Mouse (Mus musculus) midbrain, embryonic 13.5 days (tissue): ENCODE measurements around the gene Ccp110. TPM values are rescaled to one million over a fixed set of nuclear protein-coding genes. Genes with fewer than 3 reads are reported as not detected.

Experiments used
- ATAC-seq: fragments of 200-750 bp; cut with Nextera tagmentation; 2 replicates; pipeline ENCODE4 v1.8.0; 2017; ENCODE audit warnings: mild to moderate bottlenecking, moderate TSS enrichment, moderate library complexity
- H3K27ac ChIP-seq: fragments of 300-500 bp; sonication (generic); 2 replicates; pipeline ENCODE4 v1.5.1; 2015; ENCODE audit warnings: inconsistent platforms, mild to moderate bottlenecking, moderate library complexity
- H3K27me3 ChIP-seq: fragments of 300-500 bp; sonication (generic); 2 replicates; pipeline ENCODE4 v1.6.1; 2015; ENCODE audit warnings: mild to moderate bottlenecking, inconsistent platforms
- H3K36me3 ChIP-seq: fragments of 300-500 bp; sonication (generic); 2 replicates; pipeline ENCODE4 v1.6.1; 2015; ENCODE audit warnings: mild to moderate bottlenecking, inconsistent platforms
- H3K4me1 ChIP-seq: fragments of 300-500 bp; sonication (generic); replicated peaks from 2 replicates; pipeline ENCODE4 v1.6.1; 2015; ENCODE audit warnings: inconsistent platforms
- H3K4me2 ChIP-seq: fragments of 300-500 bp; sonication (generic); replicated peaks from 2 replicates; pipeline ENCODE4 v1.6.1; 2015; ENCODE audit warnings: moderate library complexity, mild to moderate bottlenecking, inconsistent platforms
- H3K4me3 ChIP-seq: fragments of 300-500 bp; sonication (generic); replicated peaks from 2 replicates; pipeline ENCODE4 v1.5.1; 2015; ENCODE audit warnings: mild to moderate bottlenecking, inconsistent platforms
- H3K9ac ChIP-seq: fragments of 300-500 bp; sonication (generic); replicated peaks from 2 replicates; pipeline ENCODE4 v1.6.1; 2015; ENCODE audit warnings: mild to moderate bottlenecking, inconsistent platforms
- H3K9me3 ChIP-seq: fragments of 300-500 bp; sonication (generic); 2 replicates; pipeline ENCODE4 v1.6.1; 2016; ENCODE audit warnings: mild to moderate bottlenecking, inconsistent platforms
- WGBS: fragments of 180-500 bp; shearing (Covaris S2); methylation state at CpG from one replicate; pipeline ENCODE4 v1.1.7; 2015; 5-methylcytosine and 5-hydroxymethylcytosine counted together
- polyA plus RNA-seq: library from polyadenylated mRNA; unstranded; fragments of >200 nt; fragmentation: Nextera tagmentation; extraction: Ambion mirVana; gene quantifications from 2 replicates; pipeline ENCODE4 v1.2.1, GENCODE M21; 2015

The Ccp110 gene
- polyA plus RNA-seq, 1 experiment from 2014 or later, result 37.4 TPM

DNA sequence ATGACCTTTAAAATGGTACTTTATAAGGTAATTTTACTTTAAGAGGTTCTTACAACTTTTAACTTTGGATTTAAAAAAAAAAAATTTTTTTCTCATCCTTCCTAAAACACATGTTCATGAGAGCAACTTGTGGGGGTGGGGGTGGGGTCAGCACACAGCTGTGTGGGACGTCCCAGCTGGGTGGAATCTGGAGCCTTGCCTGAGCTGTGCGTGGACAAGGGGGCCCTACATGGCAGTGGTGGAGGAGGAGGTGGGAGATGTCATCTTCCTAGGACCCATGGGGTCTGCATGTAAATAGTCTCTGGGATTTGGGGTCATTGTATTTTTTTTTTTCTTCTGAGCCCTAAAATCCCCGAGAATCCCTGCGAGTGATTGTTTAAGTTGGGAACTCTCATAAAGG is 46.0 kb downstream of the Ccp110 start:
- Histone ChIP-seq H3K4me1 (no peaks in the 10 kb centered on the region), H3K9me3 (no peaks in the 10 kb centered on the region), H3K27ac (no peak overlapping the region), H3K27me3 (no peaks in the 10 kb centered on the region), H3K4me2 (no peak overlapping the region), H3K36me3 (peaks cover 81% of the 10 kb centered on the region), H3K4me3 (no peak overlapping the region), H3K9ac (no peak overlapping the region)
- 59% methylated on average over 4 of the region's 4 CpGs for WGBS
- ATAC-seq, result no peak

DNA sequence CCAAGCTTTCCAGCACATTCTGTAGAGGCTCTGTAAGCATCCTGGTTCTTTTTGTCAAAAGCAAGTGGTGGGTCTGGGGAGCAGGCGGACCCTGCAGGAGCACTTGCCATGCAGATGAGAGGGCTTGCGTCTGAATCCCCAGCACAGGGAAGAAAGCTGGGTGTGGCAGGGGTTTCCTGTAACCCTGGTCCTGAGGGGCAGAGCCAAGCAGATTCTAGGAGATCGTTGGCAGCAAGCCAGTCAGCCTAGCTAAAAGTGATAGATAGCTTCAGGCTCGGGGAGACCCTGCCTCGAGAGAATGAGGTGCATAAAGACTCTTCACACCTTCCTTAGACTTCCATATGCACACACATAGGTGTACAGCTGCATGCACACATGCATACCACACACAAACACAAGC is 47.0 kb downstream of the Ccp110 start:
- Histone ChIP-seq H3K4me2 (no peak overlapping the region), H3K36me3 (peaks cover 84% of the 10 kb centered on the region), H3K4me1 (no peaks in the 10 kb centered on the region), H3K9me3 (no peaks in the 10 kb centered on the region), H3K4me3 (no peak overlapping the region), H3K9ac (no peak overlapping the region), H3K27ac (no peak overlapping the region; the same call in 1 of the 2 replicates), H3K27me3 (no peaks in the 10 kb centered on the region)
- 80% methylated on average over 5 of the region's 5 CpGs for WGBS
- no peak for ATAC-seq

DNA sequence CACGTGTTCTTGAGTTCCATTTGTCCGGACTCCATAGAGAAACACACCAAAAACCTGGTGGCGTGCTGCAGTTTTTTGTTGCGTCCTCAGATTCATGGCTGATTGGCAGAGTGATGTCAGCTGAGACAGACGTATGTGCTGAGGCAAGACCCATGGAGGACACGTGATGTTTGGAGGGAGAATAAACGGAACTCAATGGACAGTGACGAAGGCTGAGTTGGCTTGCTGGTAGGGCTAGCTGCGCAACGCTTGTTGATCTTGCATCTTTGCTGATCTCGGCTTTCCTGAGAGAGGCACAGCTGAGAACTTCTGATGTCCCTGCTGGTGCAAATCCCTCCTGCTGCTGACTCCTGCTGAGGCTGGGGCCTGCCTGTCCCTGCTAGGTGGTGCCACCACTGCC is 51.6 kb downstream of the Ccp110 start:
- Histone ChIP-seq H3K4me2 (no peak overlapping the region), H3K4me3 (no peak overlapping the region), H3K4me1 (peaks cover 6% of the 10 kb centered on the region; the same call in 1 of the 2 replicates), H3K27me3 (no peaks in the 10 kb centered on the region), H3K9me3 (no peaks in the 10 kb centered on the region), H3K27ac (no peak overlapping the region), H3K36me3 (peaks cover 75% of the 10 kb centered on the region), H3K9ac (no peak overlapping the region)
- 92% methylated on average over 11 of the region's 11 CpGs for WGBS
- no peak for ATAC-seq

DNA sequence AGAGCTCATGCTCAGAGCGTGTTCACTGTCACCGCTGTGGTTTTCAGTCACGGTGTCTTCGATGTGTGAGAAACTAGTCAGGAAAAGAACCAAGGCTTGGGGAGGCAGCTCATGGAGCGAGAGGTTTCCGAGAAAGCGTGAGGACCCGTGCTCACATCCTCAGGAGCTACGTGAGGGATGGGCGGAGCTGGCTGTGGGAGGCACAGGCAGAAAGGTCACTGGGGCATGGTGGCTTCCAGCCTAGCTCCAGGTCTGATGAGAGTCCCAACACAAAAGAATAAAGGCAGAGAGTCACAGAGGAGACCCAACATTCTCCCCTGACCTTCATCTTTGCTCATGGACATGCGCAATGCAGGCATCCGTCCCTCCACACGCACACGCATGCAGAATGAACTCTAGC is 52.4 kb downstream of the Ccp110 start:
- Histone ChIP-seq H3K36me3 (peaks cover 70% of the 10 kb centered on the region), H3K9ac (no peak overlapping the region), H3K27me3 (no peaks in the 10 kb centered on the region), H3K4me1 (peaks cover 6% of the 10 kb centered on the region; the same call in 1 of the 2 replicates), H3K27ac (no peak overlapping the region), H3K4me2 (no peak overlapping the region), H3K9me3 (no peaks in the 10 kb centered on the region), H3K4me3 (no peak overlapping the region)
- no peak for ATAC-seq
- WGBS, result 87% methylated on average over 14 of the region's 14 CpGs

DNA sequence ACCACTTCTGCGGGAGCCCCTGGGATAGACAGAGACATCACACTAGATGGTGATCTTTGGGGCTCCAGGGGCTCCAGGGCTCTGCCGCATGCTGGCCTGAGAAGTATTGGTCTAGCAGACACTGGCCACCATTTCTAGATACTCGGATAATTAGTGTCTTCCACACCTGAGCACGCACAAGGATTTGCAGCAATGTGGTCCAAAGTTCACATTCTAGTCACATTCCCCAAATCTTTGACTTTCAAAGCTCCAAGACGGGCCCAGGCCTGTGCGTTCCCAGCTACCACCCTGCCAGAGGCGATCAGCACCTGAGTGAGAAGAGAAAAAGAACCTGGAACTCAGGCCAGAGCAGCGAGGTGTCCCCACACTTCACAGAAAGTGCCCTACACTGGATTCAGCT is 53.3 kb downstream of the Ccp110 start:
- Histone ChIP-seq H3K4me2 (no peak overlapping the region), H3K9ac (no peak overlapping the region), H3K36me3 (peaks cover 68% of the 10 kb centered on the region), H3K4me1 (peaks cover 6% of the 10 kb centered on the region; the same call in 1 of the 2 replicates), H3K27me3 (no peaks in the 10 kb centered on the region), H3K4me3 (no peak overlapping the region), H3K9me3 (no peaks in the 10 kb centered on the region), H3K27ac (no peak overlapping the region)
- WGBS, result 77% methylated on average over 8 of the region's 8 CpGs
- ATAC-seq, result peak; percentile 34; the same call in 1 of the 2 replicates

DNA sequence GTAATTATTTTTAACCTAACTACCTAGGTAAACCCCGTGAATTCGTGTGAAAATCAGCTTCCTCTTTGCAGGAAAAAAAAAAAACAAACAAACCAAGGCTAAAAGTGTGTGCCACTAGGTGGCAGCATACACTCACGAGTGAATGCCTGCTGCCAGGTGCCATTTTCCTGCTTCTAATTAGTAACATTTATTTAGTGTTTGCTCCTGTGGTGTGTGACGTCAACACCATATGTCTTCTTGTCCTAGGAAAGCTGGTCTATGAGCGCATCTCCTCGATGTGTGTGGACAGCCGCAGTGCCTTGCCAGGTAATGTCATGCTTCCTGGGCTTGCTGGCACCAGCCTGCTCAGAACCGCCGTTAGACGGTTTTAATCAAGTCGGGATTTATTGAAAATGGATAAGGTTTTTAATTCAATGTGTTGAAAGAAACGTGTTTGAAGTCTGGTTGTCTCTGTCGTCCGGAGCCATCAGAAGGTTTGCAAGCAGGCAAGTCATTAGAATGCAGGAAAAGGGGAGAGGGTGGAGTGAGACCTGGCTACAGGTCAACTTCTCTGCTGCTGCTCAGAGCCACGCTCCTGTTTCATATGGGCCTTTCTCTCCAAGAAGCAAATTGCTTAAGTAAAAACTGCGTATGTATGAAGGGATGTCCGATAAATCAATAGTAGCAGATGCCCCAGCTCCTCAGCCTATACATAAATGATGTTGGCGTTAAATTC is 53.9 kb downstream of the Ccp110 start:
- Histone ChIP-seq H3K27me3 (no peaks in the 10 kb centered on the region), H3K36me3 (peaks cover 67% of the 10 kb centered on the region), H3K9me3 (no peaks in the 10 kb centered on the region), H3K4me3 (no peak overlapping the region), H3K4me2 (no peak overlapping the region), H3K9ac (0 out of 2 replicates have a peak overlapping the region, but pooled peaks have one; percentile 2), H3K27ac (no peak overlapping the region), H3K4me1 (peaks cover 6% of the 10 kb centered on the region; the same call in 1 of the 2 replicates)
- ATAC-seq, result peak; percentile 70
- WGBS, result 59% methylated on average over 18 of the region's 18 CpGs

DNA sequence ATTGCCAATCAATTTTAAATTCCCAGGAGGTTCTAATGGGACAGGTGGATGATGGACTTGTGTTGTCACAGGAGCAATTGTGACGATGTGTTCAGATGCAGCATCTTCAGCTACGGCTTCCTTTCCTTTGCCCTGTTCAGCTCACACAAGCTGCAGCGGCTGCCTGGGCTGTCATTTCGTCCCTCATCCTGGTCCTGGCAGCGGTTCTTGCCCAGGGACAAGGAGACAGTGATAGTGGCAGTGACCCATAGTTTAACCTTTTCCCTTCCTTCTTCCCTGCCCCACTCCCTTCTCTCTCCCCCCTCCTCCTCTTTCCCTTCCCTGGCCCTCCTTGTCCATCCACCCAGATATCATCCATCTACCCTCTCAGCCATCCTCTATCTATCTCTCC is 54.5 kb downstream of the Ccp110 start:
- Histone ChIP-seq H3K27ac (no peak overlapping the region), H3K9me3 (no peaks in the 10 kb centered on the region), H3K27me3 (no peaks in the 10 kb centered on the region), H3K4me3 (no peak overlapping the region), H3K4me2 (no peak overlapping the region), H3K9ac (no peak overlapping the region), H3K36me3 (peaks cover 62% of the 10 kb centered on the region), H3K4me1 (peaks cover 6% of the 10 kb centered on the region; the same call in 1 of the 2 replicates)
- WGBS, result 87% methylated on average over 5 of the region's 5 CpGs
- 0 out of 2 replicates have a peak, but pooled peaks have one; percentile 4 for ATAC-seq

DNA sequence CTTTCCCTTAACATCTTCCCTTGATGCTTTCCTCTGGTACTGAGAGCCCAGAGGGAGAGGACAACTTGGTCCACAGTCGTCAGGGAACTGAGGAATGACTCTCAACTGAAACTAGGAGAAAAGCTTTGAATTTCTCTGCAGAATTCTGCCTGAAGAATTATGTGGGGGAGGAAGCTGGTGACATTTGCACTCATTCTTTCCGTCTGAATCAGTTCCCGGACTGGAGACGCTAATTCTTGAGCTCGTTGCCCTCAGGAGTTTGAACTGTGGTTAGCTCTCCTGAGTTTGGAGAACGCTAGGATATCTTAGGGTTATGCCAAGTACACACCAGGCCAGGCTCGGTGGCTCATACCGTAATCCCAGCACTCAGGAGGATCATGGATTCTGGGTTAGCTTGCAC is 56.9 kb downstream of the Ccp110 start:
- H3K4me1 ChIP-seq, result peaks cover 6% of the 10 kb centered on the region; the same call in 1 of the 2 replicates
- ATAC-seq, result no peak
- H3K4me2 ChIP-seq, result no peak overlapping the region
- no peaks in the 10 kb centered on the region for H3K27me3 ChIP-seq
- no peak overlapping the region for H3K27ac ChIP-seq
- no peak overlapping the region for H3K4me3 ChIP-seq
- peaks cover 56% of the 10 kb centered on the region for H3K36me3 ChIP-seq
- H3K9me3 ChIP-seq, result no peaks in the 10 kb centered on the region
- 92% methylated on average over 8 of the region's 8 CpGs for WGBS
- H3K9ac ChIP-seq, result no peak overlapping the region

DNA sequence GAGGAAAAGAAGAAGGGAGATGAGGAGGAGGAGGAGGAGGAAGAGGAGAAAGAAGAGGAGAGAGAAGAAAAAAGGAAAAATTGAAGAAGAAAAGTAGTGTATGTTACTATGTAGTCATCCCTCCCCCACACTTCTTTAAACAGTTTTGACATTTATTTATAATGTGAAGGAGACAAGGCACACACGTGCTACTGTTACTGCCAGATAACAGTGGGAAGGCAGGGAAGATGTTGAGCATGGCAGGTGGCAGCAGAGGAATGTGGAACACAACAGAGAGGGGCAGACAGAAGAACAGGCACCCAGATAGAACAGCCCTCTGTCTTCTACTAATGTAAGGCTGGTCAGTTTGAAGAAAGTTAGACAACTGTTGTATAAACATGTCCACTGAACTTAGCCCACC is 57.3 kb downstream of the Ccp110 start:
- 54% methylated on average over 1 of the region's 1 CpGs for WGBS
- H3K4me2 ChIP-seq, result no peak overlapping the region
- no peak overlapping the region for H3K4me3 ChIP-seq
- no peaks in the 10 kb centered on the region for H3K27me3 ChIP-seq
- ATAC-seq, result no peak
- H3K27ac ChIP-seq, result no peak overlapping the region
- no peak overlapping the region for H3K9ac ChIP-seq
- H3K4me1 ChIP-seq, result peaks cover 6% of the 10 kb centered on the region; the same call in 1 of the 2 replicates
- H3K9me3 ChIP-seq, result no peaks in the 10 kb centered on the region
- peaks cover 55% of the 10 kb centered on the region for H3K36me3 ChIP-seq

DNA sequence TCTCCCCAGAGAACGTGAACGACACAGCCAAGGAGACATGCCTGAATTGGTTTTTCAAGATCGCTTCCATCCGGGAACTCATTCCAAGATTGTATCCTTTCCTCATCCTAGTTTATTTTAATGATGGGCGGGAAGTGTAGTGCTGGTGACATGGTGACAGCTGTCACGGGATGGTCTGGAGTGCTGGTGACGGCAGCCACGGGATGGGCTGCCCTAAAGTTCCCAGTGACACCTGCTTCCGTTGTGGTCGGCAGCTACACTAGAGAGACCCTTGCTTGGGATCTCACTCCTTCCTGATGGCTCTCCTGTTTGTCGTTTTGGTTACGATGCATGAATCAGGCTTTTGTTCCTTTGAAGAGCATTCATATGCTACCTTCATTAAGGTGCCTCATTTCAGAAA is 60.7 kb downstream of the Ccp110 start:
- no peaks in the 10 kb centered on the region for H3K9me3 ChIP-seq
- WGBS, result 87% methylated on average over 12 of the region's 12 CpGs
- peaks cover 63% of the 10 kb centered on the region for H3K36me3 ChIP-seq
- H3K4me1 ChIP-seq, result peaks cover 6% of the 10 kb centered on the region; the same call in 1 of the 2 replicates
- no peak overlapping the region for H3K4me3 ChIP-seq
- H3K27ac ChIP-seq, result no peak overlapping the region
- ATAC-seq, result no peak
- H3K27me3 ChIP-seq, result no peaks in the 10 kb centered on the region
- no peak overlapping the region for H3K9ac ChIP-seq
- H3K4me2 ChIP-seq, result no peak overlapping the region

DNA sequence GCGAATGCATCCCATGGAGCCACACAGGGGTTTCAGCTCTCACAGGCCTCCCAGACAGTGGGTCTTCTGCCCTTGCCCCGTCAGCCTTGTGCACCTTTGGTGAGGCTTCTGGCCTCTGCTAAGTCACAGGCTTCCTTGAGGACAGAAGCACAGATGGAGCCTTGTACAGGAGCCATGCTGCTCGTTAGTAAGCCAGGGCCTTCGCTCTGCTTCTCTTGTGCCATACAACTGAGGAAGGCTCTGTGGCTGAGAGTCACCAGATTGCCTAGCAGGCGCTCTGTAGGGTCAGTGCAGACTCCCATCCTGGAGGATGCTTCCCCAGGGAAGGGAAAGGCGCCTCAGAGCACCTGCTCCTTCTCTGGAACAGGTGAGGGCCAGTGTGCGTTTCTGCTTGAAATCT is 63.6 kb downstream of the Ccp110 start:
- Histone ChIP-seq H3K27me3 (no peaks in the 10 kb centered on the region), H3K9ac (0 out of 2 replicates have a peak overlapping the region, but pooled peaks have one; percentile 7), H3K4me1 (peaks cover 11% of the 10 kb centered on the region; the same call in 1 of the 2 replicates), H3K4me3 (no peak overlapping the region), H3K27ac (no peak overlapping the region), H3K36me3 (peaks cover 75% of the 10 kb centered on the region), H3K9me3 (no peaks in the 10 kb centered on the region), H3K4me2 (no peak overlapping the region)
- WGBS, result 72% methylated on average over 7 of the region's 7 CpGs
- no peak for ATAC-seq

DNA sequence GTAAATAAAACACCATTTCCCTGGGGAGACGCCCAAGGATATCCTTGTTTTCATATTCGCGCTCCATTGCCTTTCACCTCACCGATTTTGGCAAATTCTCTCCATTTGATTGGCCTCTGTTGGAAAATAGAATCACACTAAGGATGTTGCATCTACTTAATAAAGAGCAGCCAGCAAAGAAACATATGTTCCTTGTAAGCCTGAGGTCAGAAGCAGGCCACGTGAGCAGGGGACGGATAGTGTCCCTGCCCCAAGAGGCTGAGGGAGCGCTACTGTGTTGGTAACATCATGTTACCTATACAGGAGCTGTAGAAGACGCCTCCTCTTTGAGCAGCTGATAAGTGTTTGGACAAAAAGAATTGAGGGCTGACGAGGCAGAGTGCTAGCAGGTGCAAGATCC is 64.1 kb downstream of the Ccp110 start:
- no peak overlapping the region for H3K27ac ChIP-seq
- peaks cover 78% of the 10 kb centered on the region for H3K36me3 ChIP-seq
- H3K4me1 ChIP-seq, result peaks cover 11% of the 10 kb centered on the region; the same call in 1 of the 2 replicates
- ATAC-seq, result no peak
- H3K4me3 ChIP-seq, result no peak overlapping the region
- H3K4me2 ChIP-seq, result no peak overlapping the region
- 82% methylated on average over 9 of the region's 9 CpGs for WGBS
- no peaks in the 10 kb centered on the region for H3K27me3 ChIP-seq
- no peaks in the 10 kb centered on the region for H3K9me3 ChIP-seq
- H3K9ac ChIP-seq, result no peak overlapping the region
